Mouse (Mus musculus) neural tube, embryonic 11.5 days (tissue): ENCODE measurements at regions not wholly inside any gene's neighbourhood (a gene's known extent, or its start where the extent isn't known, plus 50 kb on each side); places are given as distances from the start of the nearest gene placed in this dataset.

Source experiments
- ATAC-seq: fragments of 200-750 bp; cut with Nextera tagmentation; 2 replicates; pipeline ENCODE4 v1.8.0; 2017; ENCODE audit warnings: moderate number of reproducible peaks, mild to moderate bottlenecking, moderate TSS enrichment, moderate library complexity; ENCODE audit not compliant: insufficient read depth, low FRiP score, low TSS enrichment
- DNase-seq: peaks from one replicate; pipeline ENCODE4 v3.0.0-alpha.2; 2015; ENCODE audit warnings: low spot score
- H3K27ac ChIP-seq: fragments of 300-500 bp; sonication (generic); 2 replicates; pipeline ENCODE4 v1.5.1; 2014; ENCODE audit warnings: low read depth, mild to moderate bottlenecking, low read length
- H3K27me3 ChIP-seq: fragments of 300-500 bp; sonication (generic); 2 replicates; pipeline ENCODE4 v1.6.1; 2014; ENCODE audit warnings: mild to moderate bottlenecking, low read length, mixed read lengths; ENCODE audit not compliant: control insufficient read depth, insufficient read depth
- H3K36me3 ChIP-seq: fragments of 300-500 bp; sonication (generic); 2 replicates; pipeline ENCODE4 v1.6.1; 2014; ENCODE audit warnings: mild to moderate bottlenecking, low read length, moderate library complexity, mixed read lengths; ENCODE audit not compliant: control insufficient read depth, insufficient read depth
- H3K4me1 ChIP-seq: fragments of 300-500 bp; sonication (generic); 2 replicates; pipeline ENCODE4 v1.6.1; 2014; ENCODE audit warnings: low read length, mixed read lengths; ENCODE audit not compliant: control insufficient read depth, insufficient read depth
- H3K4me2 ChIP-seq: fragments of 300-500 bp; sonication (generic); 2 replicates; pipeline ENCODE4 v1.6.1; 2014; ENCODE audit warnings: low read depth, mild to moderate bottlenecking, moderate library complexity
- H3K4me3 ChIP-seq: fragments of 300-500 bp; sonication (generic); 2 replicates; pipeline ENCODE4 v1.5.1; 2014; ENCODE audit warnings: low read depth, low read length
- H3K9ac ChIP-seq: fragments of 300-500 bp; sonication (generic); 2 replicates; pipeline ENCODE4 v1.6.1; 2014; ENCODE audit warnings: mild to moderate bottlenecking, low read length
- H3K9me3 ChIP-seq: fragments of 300-500 bp; sonication (generic); 2 replicates; pipeline ENCODE4 v1.6.1; 2016; ENCODE audit warnings: low read length; ENCODE audit not compliant: control insufficient read depth
- WGBS: fragments of 180-500 bp; shearing (Covaris S2); extraction: QIAGEN DNeasy Blood & Tissue Kit; methylation state at CpG from one replicate; pipeline ENCODE4 v1.1.7; 2014; 5-methylcytosine and 5-hydroxymethylcytosine counted together

GRCm38 (mm10) chr3:39211670-39212069, 324.9 kb downstream of the Fat4 start:
- H3K36me3 ChIP-seq, result no peaks in the 10 kb centered on the region
- no peaks in the 10 kb centered on the region for H3K9me3 ChIP-seq
- H3K9ac ChIP-seq, result no peak overlapping the region
- 68% methylated on average over 5 of the region's 5 CpGs for WGBS
- ATAC-seq, result no peak
- no peaks in the 10 kb centered on the region for H3K4me1 ChIP-seq
- no peak for DNase-seq
- H3K27me3 ChIP-seq, result no peaks in the 10 kb centered on the region
- no peak overlapping the region for H3K4me3 ChIP-seq
- no peak overlapping the region for H3K27ac ChIP-seq
- H3K4me2 ChIP-seq, result no peak overlapping the region

GRCm38 (mm10) chr3:39220011-39220706, 333.4 kb downstream of the Fat4 start:
- H3K4me1 ChIP-seq, result 0 out of 2 replicates have a peak, but pooled peaks cover 2% of the 10 kb centered on the region
- H3K9me3 ChIP-seq, result no peaks in the 10 kb centered on the region
- WGBS, result 26% methylated on average over 10 of the region's 10 CpGs
- H3K36me3 ChIP-seq, result no peaks in the 10 kb centered on the region
- ATAC-seq (peak; percentile 88), DNase-seq (peak; percentile 65)
- H3K4me2 ChIP-seq, result peak overlapping the region; percentile 24; the same call in 1 of the 2 replicates
- H3K9ac ChIP-seq, result no peak overlapping the region; the same call in 1 of the 2 replicates
- H3K27me3 ChIP-seq, result no peaks in the 10 kb centered on the region
- peak overlapping the region; percentile 0; the same call in 1 of the 2 replicates for H3K27ac ChIP-seq
- no peak overlapping the region for H3K4me3 ChIP-seq

GRCm38 (mm10) chr3:39220707-39221034, 333.9 kb downstream of the Fat4 start:
- 31% methylated on average over 2 of the region's 2 CpGs for WGBS
- H3K9me3 ChIP-seq, result no peaks in the 10 kb centered on the region
- 0 out of 2 replicates have a peak, but pooled peaks cover 2% of the 10 kb centered on the region for H3K4me1 ChIP-seq
- no peak overlapping the region for H3K4me3 ChIP-seq
- peak; percentile 60; the same call in 1 of the 2 replicates for ATAC-seq
- no peaks in the 10 kb centered on the region for H3K27me3 ChIP-seq
- DNase-seq, result no peak
- H3K9ac ChIP-seq, result no peak overlapping the region
- H3K36me3 ChIP-seq, result no peaks in the 10 kb centered on the region
- no peak overlapping the region for H3K27ac ChIP-seq
- no peak overlapping the region for H3K4me2 ChIP-seq

- H3K36me3 ChIP-seq, result no peaks in the 10 kb centered on the region
- H3K4me1 ChIP-seq, result 0 out of 2 replicates have a peak, but pooled peaks cover 2% of the 10 kb centered on the region
- no peak for ATAC-seq
- DNase-seq, result no peak
- H3K9ac ChIP-seq, result no peak overlapping the region
- no peak overlapping the region for H3K27ac ChIP-seq
- no peak overlapping the region for H3K4me3 ChIP-seq
- no peaks in the 10 kb centered on the region for H3K9me3 ChIP-seq
- WGBS, result 81% methylated on average over 4 of the region's 4 CpGs
- no peak overlapping the region for H3K4me2 ChIP-seq
- no peaks in the 10 kb centered on the region for H3K27me3 ChIP-seq
These were observed 335.3 kb downstream of the Fat4 start for GRCm38 (mm10) chr3:39222059-39222458.

GRCm38 (mm10) chr3:39234921-39235320, 348.2 kb downstream of the Fat4 start:
- 52% methylated on average over 2 of the region's 2 CpGs for WGBS
- Histone ChIP-seq H3K36me3 (no peaks in the 10 kb centered on the region), H3K27me3 (no peaks in the 10 kb centered on the region), H3K4me2 (no peak overlapping the region), H3K4me3 (no peak overlapping the region), H3K4me1 (no peaks in the 10 kb centered on the region), H3K9ac (no peak overlapping the region), H3K9me3 (no peaks in the 10 kb centered on the region), H3K27ac (no peak overlapping the region)
- ATAC-seq, result no peak
- DNase-seq, result no peak

GRCm38 (mm10) chr3:39248712-39249111, 362.0 kb downstream of the Fat4 start:
- H3K4me2 ChIP-seq, result no peak overlapping the region
- 92% methylated on average over 4 of the region's 4 CpGs for WGBS
- DNase-seq (no peak), ATAC-seq (no peak)
- H3K27me3 ChIP-seq, result no peaks in the 10 kb centered on the region
- H3K9me3 ChIP-seq, result no peaks in the 10 kb centered on the region
- H3K36me3 ChIP-seq, result no peaks in the 10 kb centered on the region
- no peak overlapping the region for H3K4me3 ChIP-seq
- no peak overlapping the region for H3K9ac ChIP-seq
- no peak overlapping the region for H3K27ac ChIP-seq
- H3K4me1 ChIP-seq, result no peaks in the 10 kb centered on the region

GRCm38 (mm10) chr3:39249224-39249892, 362.6 kb downstream of the Fat4 start:
- Histone ChIP-seq H3K36me3 (no peaks in the 10 kb centered on the region), H3K9ac (no peak overlapping the region), H3K4me2 (no peak overlapping the region), H3K27ac (no peak overlapping the region), H3K9me3 (no peaks in the 10 kb centered on the region), H3K4me3 (no peak overlapping the region), H3K4me1 (no peaks in the 10 kb centered on the region), H3K27me3 (no peaks in the 10 kb centered on the region)
- ATAC-seq (no peak), DNase-seq (no peak)
- 69% methylated on average over 4 of the region's 4 CpGs for WGBS

- no peaks in the 10 kb centered on the region for H3K36me3 ChIP-seq
- no peaks in the 10 kb centered on the region for H3K27me3 ChIP-seq
- no peak overlapping the region for H3K27ac ChIP-seq
- H3K9ac ChIP-seq, result no peak overlapping the region
- no peak overlapping the region for H3K4me2 ChIP-seq
- no peaks in the 10 kb centered on the region for H3K9me3 ChIP-seq
- 94% methylated on average over 1 of the region's 1 CpGs for WGBS
- ATAC-seq (no peak), DNase-seq (no peak)
- H3K4me3 ChIP-seq, result no peak overlapping the region
- H3K4me1 ChIP-seq, result no peaks in the 10 kb centered on the region
These were observed 366.3 kb downstream of the Fat4 start for GRCm38 (mm10) chr3:39253076-39253475.
